Mouse (Mus musculus) left cerebral cortex, postnatal 4 days (tissue): Measurements from ENCODE around the gene Sbf1. TPM values are rescaled to one million over a fixed set of nuclear protein-coding genes. Genes with fewer than 3 reads are reported as not detected.
A peak's percentile ranks its signal among the peaks of the same experiment; 100 is the strongest.

Experiments used
- DNase-seq: peaks from one replicate; pipeline ENCODE4 v3.0.0-alpha.2; 2022
- intact Hi-C: fragments of 180-260 bp; cut with DNase I; formaldehyde crosslinking; loops from one replicate; pipeline ENCODE4 v1.15.1; 2025
- total RNA-seq, 2 experiments: library from RNA; stranded (reverse); gene quantifications; 2 replicates each; pipeline ENCODE4 v1.2.3; 2021

Gene Sbf1
- total RNA-seq, 2 experiments from 2014 or later, result 192 to 235 TPM

GRCm38 (mm10) chr15:89322670-89323522 is 7.8 kb upstream of the Sbf1 start, which contains the start of gene Adm2:
Gene Adm2, plus strand, starts transcription at chr15:89322720.
- no peak for DNase-seq
- intact Hi-C loops, result no loop called here

- intact Hi-C loops, result no loop called here
- no peak for DNase-seq
These were observed 6.2 kb upstream of the Sbf1 start for GRCm38 (mm10) chr15:89321264-89321663.

GRCm38 (mm10) chr15:89316146-89316545 is 1.0 kb upstream of the Sbf1 start:
- intact Hi-C loops, result no loop called here
- DNase-seq, result no peak

GRCm38 (mm10) chr15:89314511-89315189 is 461 bp downstream of the Sbf1 start:
- peak; percentile 49 for DNase-seq
- intact Hi-C loops, result no loop called here

- DNase-seq, result no peak
- intact Hi-C loops, result no loop called here
These were observed 1.0 kb downstream of the Sbf1 start for GRCm38 (mm10) chr15:89314107-89314506.

GRCm38 (mm10) chr15:89313359-89313758 is 1.8 kb downstream of the Sbf1 start:
- intact Hi-C loops, result no loop called here
- no peak for DNase-seq

GRCm38 (mm10) chr15:89309962-89310498 is 5.1 kb downstream of the Sbf1 start:
- intact Hi-C loops, result no loop called here
- peak; percentile 63 for DNase-seq

GRCm38 (mm10) chr15:89308406-89309139 is 6.5 kb downstream of the Sbf1 start:
- DNase-seq, result no peak
- intact Hi-C loops, result no loop called here

GRCm38 (mm10) chr15:89307461-89307860 is 7.7 kb downstream of the Sbf1 start:
- intact Hi-C loops, result no loop called here
- DNase-seq, result no peak

- intact Hi-C loops, result no loop called here
- DNase-seq, result no peak
These were observed 9.1 kb downstream of the Sbf1 start for GRCm38 (mm10) chr15:89305966-89306365.

- no peak for DNase-seq
- intact Hi-C loops, result no loop called here
These were observed 14.5 kb downstream of the Sbf1 start for GRCm38 (mm10) chr15:89300600-89300999.

- DNase-seq, result no peak
- intact Hi-C loops, result no loop called here
These were observed 14.9 kb downstream of the Sbf1 start for GRCm38 (mm10) chr15:89300180-89300579.

GRCm38 (mm10) chr15:89297695-89298094 is 17.4 kb downstream of the Sbf1 start:
- intact Hi-C loops, result no loop called here

GRCm38 (mm10) chr15:89296465-89296864 is 18.6 kb downstream of the Sbf1 start:
- no peak for DNase-seq
- intact Hi-C loops, result no loop called here

More at GRCm38 (mm10) chr15:89297695-89298094, 17.4 kb downstream of the Sbf1 start:
- DNase-seq, result no peak

GRCm38 (mm10) chr15:89295580-89296165 is 19.4 kb downstream of the Sbf1 start:
- no peak for DNase-seq
- intact Hi-C loops, result no loop called here

- no peak for DNase-seq
- intact Hi-C loops, result no loop called here
These were observed 21.3 kb downstream of the Sbf1 start for GRCm38 (mm10) chr15:89293778-89294177.

- DNase-seq, result no peak
- intact Hi-C loops, result no loop called here
These were observed 22.3 kb downstream of the Sbf1 start for GRCm38 (mm10) chr15:89292795-89293194.

GRCm38 (mm10) chr15:89291521-89291920 is 23.6 kb downstream of the Sbf1 start:
- DNase-seq, result no peak
- intact Hi-C loops, result no loop called here

GRCm38 (mm10) chr15:89289455-89289854 is 25.7 kb downstream of the Sbf1 start:
- intact Hi-C loops, result no loop called here
- DNase-seq, result no peak

GRCm38 (mm10) chr15:89288227-89288767 is 26.8 kb downstream of the Sbf1 start:
- intact Hi-C loops, result no loop called here
- DNase-seq, result no peak
